Mouse (Mus musculus) E14TG2a.4 (cell line): ENCODE measurements around the gene Kcnh7.

Experiments used
- H3K27me3 ChIP-seq: 2 replicates; pipeline ENCODE4 v1.6.1; 2014; ENCODE audit warnings: low read length, control low read depth; ENCODE audit not compliant: insufficient read depth
- H3K36me3 ChIP-seq: 2 replicates; pipeline ENCODE4 v1.6.1; 2014; ENCODE audit warnings: low read length, control low read depth; ENCODE audit not compliant: insufficient read depth
- H3K4me1 ChIP-seq: replicated peaks from 2 replicates; pipeline ENCODE4 v1.6.1; 2014; ENCODE audit warnings: low read depth, low read length, control low read depth
- H3K4me3 ChIP-seq: replicated peaks from 2 replicates; pipeline ENCODE4 v1.5.1; 2014; ENCODE audit warnings: mild to moderate bottlenecking, low read length
- H3K9me3 ChIP-seq: 2 replicates; pipeline ENCODE4 v1.6.1; 2014; ENCODE audit warnings: low read length, control low read depth
- CTCF ChIP-seq: conservative IDR thresholded peaks from 2 replicates; pipeline ENCODE4 v1.5.1; 2014; ENCODE audit warnings: low read length
- NANOG ChIP-seq: IDR thresholded peaks from 2 replicates; pipeline ENCODE4 v1.6.1; 2014; ENCODE audit warnings: borderline replicate concordance, low read length, mixed read lengths
- POU5F1 ChIP-seq: IDR thresholded peaks from 2 replicates; pipeline ENCODE4 v1.6.1; 2014; ENCODE audit warnings: low read length, borderline replicate concordance

Kcnh7 gene

DNA sequence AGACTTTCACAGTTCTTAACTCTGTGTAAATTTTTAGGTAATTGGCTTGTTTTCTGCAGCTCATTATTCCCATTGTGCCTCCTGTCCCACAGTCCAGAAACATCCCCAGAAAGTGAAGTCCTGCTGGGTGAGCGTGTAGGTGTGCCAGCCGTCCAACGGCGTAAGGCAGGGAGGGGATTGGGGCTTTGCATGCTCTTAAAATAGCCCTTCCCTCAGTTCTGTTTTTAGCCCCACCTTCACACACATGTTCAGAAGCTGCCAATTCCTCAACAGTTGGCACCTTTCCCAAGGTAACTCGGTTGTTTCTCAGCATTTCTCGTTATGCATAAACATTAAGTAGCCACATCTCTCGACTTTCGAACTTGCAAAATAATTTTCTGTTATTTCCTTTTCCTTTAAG is 502.4 kb downstream of the Kcnh7 start:
- no peak overlapping the region for H3K4me3 ChIP-seq
- peaks cover 10% of the 10 kb centered on the region; the same call in 1 of the 2 replicates for H3K4me1 ChIP-seq
- TF ChIP-seq POU5F1 = no peak
- TF ChIP-seq CTCF = no peak
- no peak for TF ChIP-seq NANOG
- no peaks in the 10 kb centered on the region for H3K27me3 ChIP-seq
- H3K36me3 ChIP-seq = no peaks in the 10 kb centered on the region
- no peaks in the 10 kb centered on the region for H3K9me3 ChIP-seq

GRCm38 (mm10) chr2:62672788-62673187 is 511.3 kb downstream of the Kcnh7 start:
- Histone ChIP-seq H3K4me1 (peaks cover 3% of the 10 kb centered on the region; the same call in 1 of the 2 replicates), H3K4me3 (no peak overlapping the region), H3K36me3 (peaks cover 12% of the 10 kb centered on the region), H3K27me3 (no peaks in the 10 kb centered on the region), H3K9me3 (no peaks in the 10 kb centered on the region)
- TF ChIP-seq POU5F1 = no peak
- TF ChIP-seq CTCF = no peak
- no peak for TF ChIP-seq NANOG

DNA sequence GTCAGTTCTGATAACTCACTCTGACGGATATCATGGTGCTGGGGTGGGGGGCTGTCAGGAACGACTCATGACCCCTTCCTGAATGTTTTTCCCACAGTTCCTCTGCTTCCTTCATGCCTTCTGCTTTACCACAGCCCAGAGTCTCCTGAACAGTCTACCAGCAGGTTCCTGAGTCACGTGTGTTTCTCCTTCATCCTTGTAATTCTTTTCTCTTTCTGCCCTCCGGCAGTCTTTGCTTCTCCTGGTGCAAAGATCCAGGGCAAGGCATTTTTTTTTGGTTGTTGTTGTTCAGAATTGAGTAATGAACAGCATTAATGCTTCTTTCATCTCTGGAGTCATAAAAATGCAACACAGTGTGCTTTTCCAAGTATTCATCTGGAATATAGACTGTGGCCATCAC is 513.3 kb downstream of the Kcnh7 start:
- no peaks in the 10 kb centered on the region for H3K27me3 ChIP-seq
- peaks cover 12% of the 10 kb centered on the region for H3K36me3 ChIP-seq
- peaks cover 3% of the 10 kb centered on the region; the same call in 1 of the 2 replicates for H3K4me1 ChIP-seq
- H3K4me3 ChIP-seq = no peak overlapping the region
- TF ChIP-seq CTCF = no peak
- no peak for TF ChIP-seq NANOG
- TF ChIP-seq POU5F1 = no peak
- no peaks in the 10 kb centered on the region for H3K9me3 ChIP-seq

- Histone ChIP-seq H3K36me3 (peaks cover 12% of the 10 kb centered on the region), H3K27me3 (no peaks in the 10 kb centered on the region), H3K9me3 (no peaks in the 10 kb centered on the region), H3K4me1 (peaks cover 6% of the 10 kb centered on the region; the same call in 1 of the 2 replicates), H3K4me3 (no peak overlapping the region)
- no peak for TF ChIP-seq CTCF
- TF ChIP-seq NANOG = no peak
- TF ChIP-seq POU5F1 = no peak
Measured at GRCm38 (mm10) chr2:62670301-62670700, 513.8 kb downstream of the Kcnh7 start.

GRCm38 (mm10) chr2:62669848-62670247 is 514.2 kb downstream of the Kcnh7 start:
- Histone ChIP-seq H3K4me1 (peaks cover 10% of the 10 kb centered on the region), H3K4me3 (no peak overlapping the region), H3K27me3 (no peaks in the 10 kb centered on the region), H3K36me3 (peaks cover 12% of the 10 kb centered on the region), H3K9me3 (no peaks in the 10 kb centered on the region)
- TF ChIP-seq POU5F1 (no peak), NANOG (no peak), CTCF (no peak)

- Histone ChIP-seq H3K4me1 (peaks cover 15% of the 10 kb centered on the region), H3K9me3 (no peaks in the 10 kb centered on the region), H3K27me3 (no peaks in the 10 kb centered on the region), H3K36me3 (0 out of 2 replicates have a peak, but pooled peaks cover 2% of the 10 kb centered on the region), H3K4me3 (no peak overlapping the region)
- TF ChIP-seq NANOG = 0 out of 2 replicates have a peak, but pooled peaks have one; percentile 30
- TF ChIP-seq POU5F1 = no peak
- no peak for TF ChIP-seq CTCF
Measured at GRCm38 (mm10) chr2:62665536-62665935, 518.6 kb downstream of the Kcnh7 start.

DNA sequence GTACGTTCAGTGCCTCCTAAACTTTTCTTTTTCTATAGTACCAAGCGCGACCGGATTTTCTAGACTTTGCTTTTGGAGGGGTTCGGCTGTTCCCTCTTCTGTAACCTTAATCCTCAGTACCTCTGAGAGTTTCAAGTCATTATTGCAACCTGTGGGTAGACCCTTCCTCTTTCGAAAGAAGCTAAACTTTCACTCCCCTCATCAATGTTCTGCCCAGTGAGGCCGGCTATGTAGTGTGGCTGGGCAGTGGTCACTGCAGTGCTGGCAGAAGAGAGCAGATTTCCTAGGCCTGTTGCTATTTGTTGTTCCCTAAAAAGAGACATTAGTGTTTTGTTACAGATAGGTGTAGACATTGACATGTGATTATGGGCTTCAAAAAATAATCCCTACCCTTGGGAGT is 519.2 kb downstream of the Kcnh7 start:
- H3K36me3 ChIP-seq = no peaks in the 10 kb centered on the region
- H3K27me3 ChIP-seq = no peaks in the 10 kb centered on the region
- no peaks in the 10 kb centered on the region for H3K9me3 ChIP-seq
- TF ChIP-seq NANOG = no peak
- TF ChIP-seq CTCF = no peak
- no peak for TF ChIP-seq POU5F1
- peaks cover 15% of the 10 kb centered on the region for H3K4me1 ChIP-seq
- H3K4me3 ChIP-seq = peak overlapping the region; percentile 82

- Histone ChIP-seq H3K4me1 (peaks cover 15% of the 10 kb centered on the region), H3K36me3 (no peaks in the 10 kb centered on the region), H3K9me3 (no peaks in the 10 kb centered on the region), H3K4me3 (peak within 1 kb of the TSS; percentile 82), H3K27me3 (no peaks in the 10 kb centered on the region)
- TF ChIP-seq POU5F1 = no peak
- no peak for TF ChIP-seq NANOG
- no peak for TF ChIP-seq CTCF
Measured at GRCm38 (mm10) chr2:62664135-62664670, 519.9 kb downstream of the Kcnh7 start, which contains the start of gene Gca. Gene Gca, plus strand, starts transcription at chr2:62664285.

- H3K9me3 ChIP-seq = no peaks in the 10 kb centered on the region
- no peak for TF ChIP-seq POU5F1
- TF ChIP-seq CTCF = no peak
- TF ChIP-seq NANOG = no peak
- H3K4me3 ChIP-seq = no peak overlapping the region
- no peaks in the 10 kb centered on the region for H3K36me3 ChIP-seq
- H3K4me1 ChIP-seq = peaks cover 12% of the 10 kb centered on the region
- no peaks in the 10 kb centered on the region for H3K27me3 ChIP-seq
Measured at GRCm38 (mm10) chr2:62662560-62662959, 521.5 kb downstream of the Kcnh7 start.
